Mouse (Mus musculus): ENCODE data around the gene Camta1.

GRCm38 (mm10) chr4:151132493-151132892 lies 729.2 kb downstream of the Camta1 start:
- TF ChIP-seq POLR2A (IDR thresholded peaks at IDR 0.05; ENCODE audit: low read depth, low read length), result no peak
- TF ChIP-seq CTCF (conservative IDR thresholded peaks at IDR 0.05; ENCODE audit: insufficient read depth, insufficient read length, low read depth, low read length), result no peak
